Mouse (Mus musculus): Measurements from ENCODE around the gene Tspan9. TPM values are rescaled to one million over a fixed set of nuclear protein-coding genes. Genes with fewer than 3 reads are reported as not detected.

The Tspan9 gene
- polyA plus RNA-seq, 2 experiments: 134 to 151 TPM

- Histone ChIP-seq H3K27me3 (ENCODE audit: control insufficient read depth, insufficient read depth, low read length) (no peaks in the 10 kb centered on the region), H3K9me3 (ENCODE audit: control insufficient read depth, low read length) (no peaks in the 10 kb centered on the region), H3K4me2 (replicated peaks; ENCODE audit: low read depth, low read length, severe bottlenecking) (no peak overlapping the region), H3K4me3 (replicated peaks; ENCODE audit: low read length) (no peak overlapping the region), H3K27ac (replicated peaks; ENCODE audit: low read depth, low read length) (no peak overlapping the region), H3K4me1 (ENCODE audit: control insufficient read depth, insufficient read depth, low read length) (peaks cover 25% of the 10 kb centered on the region), H3K36me3 (ENCODE audit: control insufficient read depth, insufficient read depth, low read length) (no peaks in the 10 kb centered on the region), H3K9ac (ENCODE audit: low read depth, low read length, severe bottlenecking) (no peak overlapping the region)
- WGBS: 67% methylated on average over 6 of the region's 6 CpGs
- ATAC-seq (ENCODE audit: low FRiP score, low read depth) (no peak), DNase-seq (ENCODE audit: low spot score) (no peak)
- TF ChIP-seq POLR2A (IDR thresholded peaks at IDR 0.05; ENCODE audit: borderline replicate concordance, extremely low read depth, insufficient read depth, insufficient read length): no peak
Measured at GRCm38 (mm10) chr6:128140724-128141123, 2.7 kb downstream of the Tspan9 start.

GRCm38 (mm10) chr6:128137855-128138254 lies 5.5 kb downstream of the Tspan9 start:
- ATAC-seq (ENCODE audit: low FRiP score, low read depth) (no peak), DNase-seq (ENCODE audit: low spot score) (no peak)
- no peak overlapping the region for H3K4me2 ChIP-seq (replicated peaks; ENCODE audit: low read depth, low read length, severe bottlenecking)
- no peak overlapping the region for H3K4me3 ChIP-seq (replicated peaks; ENCODE audit: low read length)
- no peaks in the 10 kb centered on the region for H3K36me3 ChIP-seq (ENCODE audit: control insufficient read depth, insufficient read depth, low read length)
- no peak overlapping the region for H3K9ac ChIP-seq (ENCODE audit: low read depth, low read length, severe bottlenecking)
- H3K27ac ChIP-seq (replicated peaks; ENCODE audit: low read depth, low read length): no peak overlapping the region
- H3K27me3 ChIP-seq (ENCODE audit: control insufficient read depth, insufficient read depth, low read length): no peaks in the 10 kb centered on the region
- WGBS: 83% methylated on average over 4 of the region's 4 CpGs
- H3K4me1 ChIP-seq (ENCODE audit: control insufficient read depth, insufficient read depth, low read length): peaks cover 43% of the 10 kb centered on the region
- H3K9me3 ChIP-seq (ENCODE audit: control insufficient read depth, low read length): no peaks in the 10 kb centered on the region
- no peak for TF ChIP-seq POLR2A (IDR thresholded peaks at IDR 0.05; ENCODE audit: borderline replicate concordance, extremely low read depth, insufficient read depth, insufficient read length)

- Histone ChIP-seq H3K9me3 (ENCODE audit: control insufficient read depth, low read length) (no peaks in the 10 kb centered on the region), H3K27ac (replicated peaks; ENCODE audit: low read depth, low read length) (no peak overlapping the region), H3K4me3 (replicated peaks; ENCODE audit: low read length) (no peak overlapping the region), H3K9ac (ENCODE audit: low read depth, low read length, severe bottlenecking) (no peak overlapping the region), H3K36me3 (ENCODE audit: control insufficient read depth, insufficient read depth, low read length) (no peaks in the 10 kb centered on the region), H3K27me3 (ENCODE audit: control insufficient read depth, insufficient read depth, low read length) (no peaks in the 10 kb centered on the region), H3K4me2 (replicated peaks; ENCODE audit: low read depth, low read length, severe bottlenecking) (no peak overlapping the region), H3K4me1 (ENCODE audit: control insufficient read depth, insufficient read depth, low read length) (peaks cover 42% of the 10 kb centered on the region)
- TF ChIP-seq POLR2A (IDR thresholded peaks at IDR 0.05; ENCODE audit: borderline replicate concordance, extremely low read depth, insufficient read depth, insufficient read length): no peak
- ATAC-seq (ENCODE audit: low FRiP score, low read depth) (0 out of 2 replicates have a peak, but pooled peaks have one; percentile 55), DNase-seq (ENCODE audit: low spot score) (no peak)
- 22% methylated on average over 3 of the region's 3 CpGs for WGBS
Measured at GRCm38 (mm10) chr6:128136654-128137053, 6.7 kb downstream of the Tspan9 start.

GRCm38 (mm10) chr6:128135459-128135858 lies 7.9 kb downstream of the Tspan9 start:
- WGBS: 37% methylated on average over 5 of the region's 5 CpGs
- no peak for TF ChIP-seq POLR2A (IDR thresholded peaks at IDR 0.05; ENCODE audit: borderline replicate concordance, extremely low read depth, insufficient read depth, insufficient read length)
- Histone ChIP-seq H3K9ac (ENCODE audit: low read depth, low read length, severe bottlenecking) (0 out of 2 replicates have a peak overlapping the region, but pooled peaks have one; percentile 16), H3K4me1 (ENCODE audit: control insufficient read depth, insufficient read depth, low read length) (peaks cover 42% of the 10 kb centered on the region), H3K4me3 (replicated peaks; ENCODE audit: low read length) (no peak overlapping the region), H3K9me3 (ENCODE audit: control insufficient read depth, low read length) (no peaks in the 10 kb centered on the region), H3K4me2 (replicated peaks; ENCODE audit: low read depth, low read length, severe bottlenecking) (no peak overlapping the region), H3K36me3 (ENCODE audit: control insufficient read depth, insufficient read depth, low read length) (no peaks in the 10 kb centered on the region), H3K27ac (replicated peaks; ENCODE audit: low read depth, low read length) (no peak overlapping the region), H3K27me3 (ENCODE audit: control insufficient read depth, insufficient read depth, low read length) (no peaks in the 10 kb centered on the region)
- ATAC-seq (ENCODE audit: low FRiP score, low read depth): no peak
- DNase-seq (ENCODE audit: low spot score): no peak

GRCm38 (mm10) chr6:128135006-128135405 lies 8.4 kb downstream of the Tspan9 start:
- Histone ChIP-seq H3K27ac (replicated peaks; ENCODE audit: low read depth, low read length) (no peak overlapping the region), H3K27me3 (ENCODE audit: control insufficient read depth, insufficient read depth, low read length) (no peaks in the 10 kb centered on the region), H3K4me2 (replicated peaks; ENCODE audit: low read depth, low read length, severe bottlenecking) (no peak overlapping the region), H3K36me3 (ENCODE audit: control insufficient read depth, insufficient read depth, low read length) (no peaks in the 10 kb centered on the region), H3K4me3 (replicated peaks; ENCODE audit: low read length) (no peak overlapping the region), H3K9me3 (ENCODE audit: control insufficient read depth, low read length) (no peaks in the 10 kb centered on the region), H3K9ac (ENCODE audit: low read depth, low read length, severe bottlenecking) (no peak overlapping the region), H3K4me1 (ENCODE audit: control insufficient read depth, insufficient read depth, low read length) (peaks cover 42% of the 10 kb centered on the region)
- TF ChIP-seq POLR2A (IDR thresholded peaks at IDR 0.05; ENCODE audit: borderline replicate concordance, extremely low read depth, insufficient read depth, insufficient read length): no peak
- no peak for ATAC-seq (ENCODE audit: low FRiP score, low read depth)
- 65% methylated on average over 5 of the region's 5 CpGs for WGBS
- no peak for DNase-seq (ENCODE audit: low spot score)

Data from limb, embryonic 14.5 days (tissue).